Mouse (Mus musculus) midbrain, embryonic 10.5 days (tissue): ENCODE data around the gene Grin2d. TPM values are rescaled to one million over a fixed set of nuclear protein-coding genes. Genes with fewer than 3 reads are reported as not detected.

Experiments used
- DNase-seq: peaks from one replicate; pipeline ENCODE4 v3.0.0-alpha.2; 2017; ENCODE audit warnings: low spot score
- H3K27ac ChIP-seq: fragments of 300-500 bp; sonication (generic); replicated peaks from 2 replicates; pipeline ENCODE4 v1.5.1; 2016; ENCODE audit warnings: mild to moderate bottlenecking
- H3K27me3 ChIP-seq: fragments of 300-500 bp; sonication (generic); 2 replicates; pipeline ENCODE4 v1.6.1; 2016; ENCODE audit warnings: low read depth, mild to moderate bottlenecking; ENCODE audit not compliant: poor library complexity, severe bottlenecking
- H3K36me3 ChIP-seq: fragments of 300-500 bp; sonication (generic); 2 replicates; pipeline ENCODE4 v1.6.1; 2016; ENCODE audit warnings: mild to moderate bottlenecking, moderate library complexity
- H3K4me1 ChIP-seq: fragments of 300-500 bp; sonication (generic); 2 replicates; pipeline ENCODE4 v1.6.1; 2016
- H3K4me3 ChIP-seq: fragments of 300-500 bp; sonication (generic); 2 replicates; pipeline ENCODE4 v1.5.1; 2016; ENCODE audit warnings: mild to moderate bottlenecking, moderate library complexity
- H3K9me3 ChIP-seq: fragments of 300-500 bp; sonication (generic); replicated peaks from 2 replicates; pipeline ENCODE4 v1.6.1; 2016; ENCODE audit warnings: mild to moderate bottlenecking
- WGBS: fragments of 180-500 bp; shearing (Covaris S2); methylation state at CpG from one replicate; pipeline ENCODE4 v1.1.7; 2016; 5-methylcytosine and 5-hydroxymethylcytosine counted together
- polyA plus RNA-seq: library from polyadenylated mRNA; unstranded; fragments of >200 nt; fragmentation: Nextera tagmentation; extraction: Ambion mirVana; gene quantifications from 2 replicates; pipeline ENCODE4 v1.2.1, GENCODE M21; 2016

The Grin2d gene
- polyA plus RNA-seq, 1 experiment from 2014 or later: 0.16 TPM

DNA sequence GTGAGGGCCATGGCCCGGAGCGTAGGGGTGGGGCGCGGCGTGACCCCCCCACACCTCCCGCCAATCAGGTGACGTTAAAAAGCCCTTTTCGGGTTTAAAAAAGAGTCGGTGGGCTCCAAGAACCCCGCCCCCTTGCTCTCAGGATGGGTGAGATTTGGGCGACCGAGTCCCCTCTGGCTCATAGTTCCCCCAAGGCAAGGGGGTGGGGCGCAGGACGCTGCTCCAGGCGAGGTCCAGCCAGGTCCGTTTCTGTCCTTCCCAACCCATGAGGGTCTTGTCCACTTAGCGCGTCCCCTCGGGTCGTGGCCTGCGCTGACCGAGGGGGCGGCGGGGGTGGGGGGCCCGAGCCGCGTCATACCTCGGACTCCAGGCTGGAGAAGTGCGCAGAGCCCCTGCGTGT lies 45.8 kb downstream of the Grin2d start:
- H3K4me3 ChIP-seq: peak overlapping the region; percentile 47

DNA sequence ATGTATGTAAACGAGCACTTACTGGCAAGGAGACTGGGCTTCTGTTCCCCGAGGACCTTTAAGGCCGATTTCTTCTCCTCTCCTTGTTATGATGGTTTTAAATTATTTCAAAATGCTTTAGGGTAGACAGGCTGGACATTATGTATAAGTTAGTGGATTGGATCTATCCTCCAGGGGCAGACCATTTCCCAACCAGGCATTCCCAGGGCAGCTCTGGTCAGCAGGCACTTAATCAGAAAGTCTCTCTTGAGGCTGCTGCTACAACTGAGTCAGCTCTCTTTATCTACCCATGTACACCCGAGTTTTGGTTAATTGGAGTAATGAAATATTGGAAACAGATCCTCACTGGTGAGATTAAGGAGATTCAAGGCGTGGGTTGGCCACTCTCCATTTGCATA lies 47.1 kb downstream of the Grin2d start:
- peak overlapping the region; percentile 83 for H3K27ac ChIP-seq
- 24% methylated on average over 5 of the region's 5 CpGs for WGBS
- H3K4me3 ChIP-seq: peak overlapping the region; percentile 89
- peaks cover 44% of the 10 kb centered on the region for H3K4me1 ChIP-seq
- H3K27me3 ChIP-seq: peaks cover 52% of the 10 kb centered on the region
- peaks cover 37% of the 10 kb centered on the region for H3K36me3 ChIP-seq
- no peaks in the 10 kb centered on the region for H3K9me3 ChIP-seq
- no peak for DNase-seq

More for the DNA sequence above, 45.8 kb downstream of the Grin2d start:
- Histone ChIP-seq H3K9me3 (no peaks in the 10 kb centered on the region), H3K36me3 (peaks cover 24% of the 10 kb centered on the region), H3K4me1 (peaks cover 44% of the 10 kb centered on the region), H3K27me3 (peaks cover 66% of the 10 kb centered on the region), H3K27ac (no peak overlapping the region; the same call in 1 of the 2 replicates)
- WGBS: 9% methylated on average over 30 of the region's 30 CpGs
- DNase-seq: no peak

DNA sequence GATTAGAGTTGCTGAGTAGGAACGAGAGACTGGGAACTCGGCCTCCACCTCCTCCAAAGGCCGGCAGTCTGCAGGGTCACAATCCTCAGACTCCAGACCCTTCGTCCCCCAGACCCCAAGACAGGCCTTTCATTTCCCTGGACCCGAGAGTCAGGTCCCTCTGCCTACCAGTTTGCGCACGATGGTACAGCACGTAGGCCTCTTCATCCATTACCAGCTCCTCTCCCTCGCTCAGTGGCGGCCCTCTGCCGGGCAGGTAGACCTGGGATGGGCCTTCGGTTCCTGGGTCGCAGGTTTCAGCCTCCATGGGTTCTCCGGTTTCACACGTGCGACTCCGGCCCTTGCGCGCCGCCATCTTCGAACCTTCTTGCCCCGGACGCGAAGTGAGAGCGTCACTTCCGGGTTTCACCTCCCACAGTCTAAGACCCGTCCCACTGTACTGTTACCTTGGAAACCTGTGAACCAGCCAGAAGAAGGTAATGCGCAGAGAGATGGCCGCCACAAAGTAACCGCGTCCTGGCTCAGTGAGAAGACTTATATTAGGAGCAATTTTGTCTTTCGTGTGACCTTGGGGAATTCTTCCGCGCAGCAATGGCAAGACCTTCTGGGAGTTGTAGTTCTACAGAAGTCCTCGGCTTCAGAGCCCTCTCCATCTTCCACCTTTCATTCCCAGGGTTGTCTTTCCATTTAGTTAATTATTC lies 47.6 kb downstream of the Grin2d start, which contains the start of gene Grwd1:
Gene Grwd1, minus strand, starts transcription at position 518 of the 701 bp plus-strand sequence.
- peak; percentile 89 for DNase-seq
- H3K27ac ChIP-seq: peak within 1 kb of the TSS; percentile 83

DNA sequence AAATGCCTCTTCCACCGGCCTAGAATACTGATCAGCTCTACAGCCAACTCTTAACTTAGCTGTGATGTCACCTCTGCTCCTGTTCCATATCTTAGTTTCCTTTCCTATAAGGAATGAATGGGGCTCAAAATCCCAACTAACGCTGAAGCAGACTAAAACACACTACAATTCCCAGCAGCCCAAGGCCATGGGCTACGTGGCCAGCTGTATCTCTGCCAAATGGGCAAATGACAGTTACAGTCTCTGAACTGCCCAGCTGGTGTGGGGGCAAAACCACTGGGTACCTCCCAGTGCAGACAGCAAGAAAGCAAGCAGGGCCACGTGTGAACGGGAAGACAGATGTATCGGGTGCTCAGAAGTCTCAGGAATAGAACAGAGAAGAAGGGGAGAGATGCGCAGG lies 51.5 kb downstream of the Grin2d start:
- H3K36me3 ChIP-seq: peaks cover 80% of the 10 kb centered on the region
- H3K9me3 ChIP-seq: no peaks in the 10 kb centered on the region
- H3K27me3 ChIP-seq: peaks cover 9% of the 10 kb centered on the region
- WGBS: 94% methylated on average over 7 of the region's 7 CpGs
- peaks cover 23% of the 10 kb centered on the region for H3K4me1 ChIP-seq
- no peak for DNase-seq
- no peak overlapping the region for H3K27ac ChIP-seq
- H3K4me3 ChIP-seq: no peak overlapping the region

More for the DNA sequence above, 47.6 kb downstream of the Grin2d start, which contains the start of gene Grwd1:
- Histone ChIP-seq H3K36me3 (peaks cover 43% of the 10 kb centered on the region), H3K4me3 (peak within 1 kb of the TSS; percentile 89), H3K27me3 (peaks cover 47% of the 10 kb centered on the region), H3K4me1 (peaks cover 44% of the 10 kb centered on the region), H3K9me3 (no peaks in the 10 kb centered on the region)
- WGBS: under 1% methylated on average over 35 of the region's 35 CpGs

DNA sequence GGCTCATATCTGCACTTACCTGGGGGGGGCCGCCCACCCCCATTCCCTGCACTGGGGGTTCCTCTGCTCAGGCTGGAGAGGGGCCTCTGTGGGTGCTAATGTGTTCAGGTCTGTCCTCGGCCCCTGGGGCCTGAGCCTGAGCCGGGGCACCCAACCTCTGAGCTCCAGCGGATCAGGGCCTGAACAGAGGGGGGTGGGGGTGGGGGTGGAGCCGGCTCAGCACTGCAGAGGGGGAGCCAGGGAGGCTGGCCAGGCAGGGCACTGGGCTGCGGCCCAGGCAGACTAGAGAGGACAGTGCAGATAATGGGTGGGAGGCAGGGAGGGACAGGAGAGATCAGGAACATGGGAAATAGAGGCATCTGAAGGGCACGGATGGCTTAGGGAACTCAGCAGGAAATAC lies 53.6 kb downstream of the Grin2d start, which contains the start of gene Kcnj14:
Gene Kcnj14, minus strand, starts transcription at position 185 of the 400 bp plus-strand sequence.
- peaks cover 22% of the 10 kb centered on the region for H3K27me3 ChIP-seq
- 69% methylated on average over 7 of the region's 7 CpGs for WGBS
- peaks cover 78% of the 10 kb centered on the region for H3K36me3 ChIP-seq
- H3K4me3 ChIP-seq: no peak within 1 kb of the TSS
- DNase-seq: no peak
- H3K4me1 ChIP-seq: peaks cover 12% of the 10 kb centered on the region
- H3K9me3 ChIP-seq: no peaks in the 10 kb centered on the region
- no peak within 1 kb of the TSS for H3K27ac ChIP-seq

DNA sequence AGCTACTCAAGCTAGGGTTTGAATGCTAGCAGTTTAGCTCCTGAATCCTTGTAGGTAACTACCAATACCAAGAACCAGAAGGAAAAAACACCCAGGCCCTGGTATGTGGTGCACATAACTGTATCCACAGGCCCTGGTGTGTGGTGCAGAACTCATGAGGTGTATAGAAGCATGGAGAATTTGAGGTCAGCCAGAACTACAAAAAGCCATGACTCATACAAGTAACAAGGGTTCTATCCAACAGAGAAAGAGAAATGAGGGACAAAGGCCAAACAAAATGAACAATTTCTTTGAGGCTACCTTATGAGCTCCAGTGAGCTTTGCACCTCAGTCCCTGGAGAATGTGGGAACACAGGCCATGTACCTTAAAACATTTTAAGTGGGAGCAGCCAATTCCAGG lies 57.3 kb downstream of the Grin2d start:
- Histone ChIP-seq H3K36me3 (peaks cover 41% of the 10 kb centered on the region), H3K9me3 (no peaks in the 10 kb centered on the region), H3K4me3 (no peak overlapping the region), H3K4me1 (peaks cover 12% of the 10 kb centered on the region), H3K27me3 (peaks cover 37% of the 10 kb centered on the region), H3K27ac (no peak overlapping the region)
- DNase-seq: no peak

DNA sequence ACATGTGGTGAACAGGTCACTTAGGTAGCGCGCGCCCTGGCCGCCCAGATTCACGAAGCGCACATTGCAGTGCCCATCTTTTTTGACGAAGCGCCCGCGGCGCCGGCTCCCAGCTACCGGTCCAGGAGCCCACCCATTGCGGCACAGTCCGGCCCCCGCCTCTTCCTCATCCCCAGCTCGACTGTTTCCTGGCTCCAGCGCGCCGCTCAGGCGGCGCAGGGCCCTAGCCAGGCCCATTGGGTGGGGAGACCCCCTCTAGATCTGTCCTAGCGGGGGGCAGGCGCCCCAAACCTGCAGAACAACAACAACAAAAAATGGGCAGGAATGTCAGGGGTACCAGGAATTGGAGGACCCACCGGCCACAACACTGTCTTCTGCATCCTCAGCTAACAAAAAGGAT lies 58.3 kb downstream of the Grin2d start:
- peaks cover 37% of the 10 kb centered on the region for H3K27me3 ChIP-seq
- H3K9me3 ChIP-seq: no peaks in the 10 kb centered on the region
- peak overlapping the region; percentile 32 for H3K4me3 ChIP-seq
- peaks cover 30% of the 10 kb centered on the region for H3K36me3 ChIP-seq
- no peak for DNase-seq
- no peak overlapping the region for H3K27ac ChIP-seq
- peaks cover 23% of the 10 kb centered on the region for H3K4me1 ChIP-seq
- WGBS: 7% methylated on average over 25 of the region's 25 CpGs

DNA sequence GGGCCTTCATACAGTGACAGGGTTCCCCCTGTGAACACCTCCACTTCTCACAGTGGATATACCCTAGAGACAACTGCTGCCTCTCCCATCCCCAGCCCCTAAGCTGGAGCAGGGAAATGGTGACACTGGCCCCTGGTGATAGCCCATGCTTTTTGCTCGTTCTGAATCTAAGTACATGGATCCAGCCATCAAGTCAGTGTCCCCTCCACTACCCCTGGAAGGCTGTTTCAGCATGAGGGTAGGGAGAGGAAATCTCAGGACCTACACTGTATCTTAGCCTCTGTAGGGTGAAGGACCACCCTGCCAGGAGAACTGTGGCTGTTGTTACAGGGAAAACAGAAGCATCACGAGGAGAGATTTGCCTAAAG lies 62.2 kb downstream of the Grin2d start:
- WGBS: 37% methylated on average over 2 of the region's 2 CpGs
- Histone ChIP-seq H3K27ac (peak overlapping the region; percentile 82), H3K27me3 (peaks cover 29% of the 10 kb centered on the region), H3K4me3 (peak overlapping the region; percentile 85), H3K36me3 (peaks cover 21% of the 10 kb centered on the region), H3K9me3 (no peaks in the 10 kb centered on the region), H3K4me1 (peaks cover 40% of the 10 kb centered on the region)
- no peak for DNase-seq

DNA sequence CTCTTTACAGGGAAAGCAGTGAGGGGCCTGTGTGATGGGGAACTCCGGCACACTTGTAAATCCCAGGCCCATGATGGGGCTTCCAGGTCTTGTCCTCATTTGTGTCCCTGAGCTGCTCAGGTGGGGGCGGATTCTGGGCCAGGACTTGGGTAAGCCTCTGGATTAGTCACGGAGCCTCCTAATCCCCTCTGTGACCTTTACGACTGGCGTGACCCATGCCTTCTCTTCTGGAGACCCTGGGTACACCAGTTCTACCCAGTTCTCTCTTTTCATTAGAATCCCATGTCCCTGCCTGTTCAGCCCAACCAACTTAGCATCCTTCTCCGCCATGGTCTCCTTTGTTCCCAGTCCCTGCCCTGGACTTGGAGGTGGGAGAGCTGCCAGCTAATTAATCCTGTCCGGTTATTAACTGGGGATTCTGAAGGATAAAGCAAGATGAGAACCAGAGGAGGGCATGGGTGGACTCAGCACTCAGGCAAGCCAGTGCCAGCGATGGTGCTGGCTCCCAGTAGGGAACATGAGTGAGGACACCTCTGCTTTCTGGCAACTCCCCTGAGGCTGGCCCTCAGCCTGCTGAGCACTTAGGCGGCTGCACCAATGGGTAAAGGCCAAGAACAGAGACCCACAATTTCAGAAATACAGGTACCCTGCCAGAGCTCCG lies 62.7 kb downstream of the Grin2d start:
- Histone ChIP-seq H3K36me3 (peaks cover 26% of the 10 kb centered on the region), H3K4me3 (peak overlapping the region; percentile 85), H3K27ac (peak overlapping the region; percentile 82), H3K4me1 (peaks cover 40% of the 10 kb centered on the region), H3K27me3 (peaks cover 24% of the 10 kb centered on the region), H3K9me3 (no peaks in the 10 kb centered on the region)
- WGBS: 25% methylated on average over 10 of the region's 10 CpGs
- peak; percentile 77 for DNase-seq

DNA sequence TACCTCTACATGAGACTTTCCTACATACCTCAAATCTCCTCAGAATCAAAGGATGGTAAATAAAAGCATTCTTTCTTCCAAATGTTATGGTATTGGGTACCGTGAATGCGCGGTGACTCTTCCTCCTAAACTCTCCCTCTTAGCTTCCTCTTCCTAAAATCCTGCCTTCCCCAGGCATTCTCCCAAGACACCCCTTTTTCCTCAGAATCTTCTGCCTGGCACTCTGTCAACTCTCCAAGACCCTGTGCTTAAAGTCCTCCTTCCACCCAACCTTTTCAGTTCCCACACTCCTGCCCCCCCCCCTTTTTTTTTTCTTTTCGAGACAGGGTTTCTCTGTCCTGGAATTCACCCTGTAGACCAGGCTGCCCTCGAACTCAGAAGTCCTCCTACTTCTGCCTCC lies 63.3 kb downstream of the Grin2d start:
- H3K36me3 ChIP-seq: peaks cover 32% of the 10 kb centered on the region
- WGBS: 3% methylated on average over 5 of the region's 5 CpGs
- peak overlapping the region; percentile 82 for H3K27ac ChIP-seq
- H3K9me3 ChIP-seq: no peaks in the 10 kb centered on the region
- peak overlapping the region; percentile 85 for H3K4me3 ChIP-seq
- peaks cover 18% of the 10 kb centered on the region for H3K27me3 ChIP-seq
- no peak for DNase-seq
- H3K4me1 ChIP-seq: peaks cover 38% of the 10 kb centered on the region

DNA sequence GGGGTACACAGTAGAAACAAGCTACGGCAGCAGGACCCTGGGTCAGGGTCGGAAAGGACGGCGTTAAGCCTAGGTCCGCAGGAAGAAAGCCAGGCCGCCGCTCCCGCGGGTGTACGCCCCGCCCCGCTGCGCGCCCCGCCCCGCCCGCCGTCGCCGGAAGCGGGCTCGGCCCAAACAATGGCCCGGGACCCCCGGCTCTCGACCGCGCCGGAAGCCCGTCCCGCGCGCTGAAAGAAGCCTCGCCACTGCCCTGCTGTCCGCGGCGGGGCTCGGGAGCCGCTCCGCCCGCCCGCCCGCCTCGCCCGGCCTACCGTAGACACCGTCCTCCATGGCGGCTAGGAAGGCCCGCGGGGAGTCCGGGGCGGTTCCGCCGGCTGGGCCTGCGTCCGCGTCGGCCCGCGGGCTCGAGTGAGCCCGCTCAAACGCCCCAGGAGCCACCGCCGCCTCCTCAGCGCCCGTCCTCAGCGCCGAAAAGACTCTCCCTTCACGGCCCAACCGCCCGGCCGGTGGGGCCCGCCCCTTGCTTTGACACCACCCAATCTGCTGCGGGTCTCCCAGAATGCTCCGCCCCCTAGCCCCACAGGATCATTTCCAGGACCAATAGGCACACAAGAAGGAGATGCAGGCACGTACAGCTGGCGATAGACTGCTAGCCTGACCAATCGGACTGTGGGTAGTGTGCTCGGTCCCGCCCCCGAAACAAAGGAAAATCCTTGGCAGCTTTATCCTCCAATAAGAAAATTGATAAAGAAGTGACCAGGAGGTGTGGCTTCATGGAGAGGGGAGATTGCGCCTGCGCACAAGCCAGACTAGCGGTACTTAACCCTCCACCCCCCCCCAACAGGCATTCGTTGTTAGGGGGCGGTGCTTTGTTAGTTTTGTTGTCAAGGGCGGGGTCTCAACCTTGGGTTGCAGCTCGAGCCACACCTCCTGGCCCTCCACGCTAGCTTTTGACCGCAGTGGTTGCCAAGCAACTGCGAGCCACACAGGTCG lies 64.1 kb downstream of the Grin2d start, which contains the start of gene Cyth2:
Gene Cyth2, minus strand, starts transcription at position 795 of the 993 bp plus-strand sequence.
- Histone ChIP-seq H3K36me3 (peaks cover 39% of the 10 kb centered on the region), H3K27ac (peak within 1 kb of the TSS; percentile 100), H3K9me3 (no peaks in the 10 kb centered on the region), H3K27me3 (peaks cover 11% of the 10 kb centered on the region), H3K4me1 (peaks cover 34% of the 10 kb centered on the region), H3K4me3 (peak within 1 kb of the TSS; percentile 85)
- under 1% methylated on average over 83 of the region's 92 CpGs for WGBS
- peak; percentile 100 for DNase-seq

DNA sequence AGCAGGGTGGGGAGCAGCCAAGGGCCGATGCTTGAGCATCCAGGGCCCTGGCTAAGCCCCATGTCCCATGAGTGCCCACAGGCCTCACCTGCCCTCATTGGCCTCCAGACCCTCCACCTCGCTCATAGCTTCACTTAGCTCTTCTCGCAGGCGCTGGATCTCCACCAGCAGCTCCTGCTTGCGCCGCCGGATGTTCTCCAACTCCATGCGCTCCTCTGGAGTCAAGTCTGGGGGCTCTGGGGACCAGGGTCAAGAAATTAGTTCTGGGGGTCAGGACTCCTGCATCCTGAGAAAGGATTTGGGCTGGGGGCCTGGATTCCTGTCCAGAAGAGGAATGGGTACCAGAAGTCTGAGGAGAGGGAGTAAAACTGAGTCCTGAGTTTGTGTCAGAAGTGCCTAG lies 65.3 kb downstream of the Grin2d start:
- Histone ChIP-seq H3K4me3 (peak overlapping the region; percentile 85), H3K4me1 (peaks cover 40% of the 10 kb centered on the region), H3K36me3 (peaks cover 51% of the 10 kb centered on the region), H3K27me3 (no peaks in the 10 kb centered on the region), H3K27ac (peak overlapping the region; percentile 100), H3K9me3 (no peaks in the 10 kb centered on the region)
- 92% methylated on average over 8 of the region's 8 CpGs for WGBS
- no peak for DNase-seq
